Comparison of ENCODE assay signal across 22 mouse cellular contexts in genomic region chr4:148675043-148675442, GRCm38 (mm10). TPM values are rescaled to one million over a fixed set of nuclear protein-coding genes. Genes with fewer than 3 reads are reported as not detected.
A peak's percentile ranks its signal among the peaks of the same experiment; 100 is the strongest.
DNase-seq lines count a peak whose midpoint lies in the region.
"Had no signal": no experiment of that assay in that cellular context is flagged by ENCODE, and none has a peak within 500 bp of the region (broad histone marks: within the 10 kb centered on the region; RNA-seq: fewer than 3 reads in every experiment).

No protein-coding gene starts in this region.

- 52% methylated on average over 7 of the region's 7 CpGs for WGBS in embryonic facial prominence, embryonic 10.5 days

- DNase-seq in kidney, adult 18-20 months: peak; percentile 14
- DNase-seq in kidney, adult 11 months: no peak
- peak; percentile 38 for DNase-seq in testis, postnatal 10 days (ENCODE audit: low spot score)
- no peak for DNase-seq in testis, postnatal 14 days (ENCODE audit: low spot score)
- no peak for DNase-seq in embryonic facial prominence, embryonic 10.5 days (ENCODE audit: low spot score)
- DNase-seq in adrenal gland, postnatal 4 days (ENCODE audit: low spot score in 2 of 2): no peak
- no peak for DNase-seq in layer of hippocampus, postnatal 14 days (ENCODE audit: low spot score in 2 of 2)
- DNase-seq: adrenal gland, postnatal 36 days; cerebellum, adult 11 months; cerebellum, postnatal 25 days; gastrocnemius, postnatal 10 days; heart, postnatal 4 days; lung, postnatal 36 days had no signal

- no peaks in the 10 kb centered on the region for H3K9me3 ChIP-seq in embryonic facial prominence, embryonic 10.5 days
- H3K9me3 ChIP-seq: limb, embryonic 12.5 days; liver, embryonic 15.5 days; midbrain, embryonic 12.5 days; stomach, embryonic 15.5 days had no signal

- H3K4me3 ChIP-seq in embryonic facial prominence, embryonic 10.5 days: no peak overlapping the region
- H3K4me3 ChIP-seq: erythroblast, embryonic 14.5 days; left cerebral cortex, adult 2 months; limb, embryonic 12.5 days; liver, embryonic 15.5 days; midbrain, embryonic 12.5 days; stomach, embryonic 15.5 days had no signal

- no peaks in the 10 kb centered on the region for H3K36me3 ChIP-seq in embryonic facial prominence, embryonic 10.5 days (replicated peaks)
- H3K36me3 ChIP-seq: limb, embryonic 12.5 days; liver, embryonic 15.5 days; midbrain, embryonic 12.5 days; stomach, embryonic 15.5 days had no signal

- H3K27ac ChIP-seq in embryonic facial prominence, embryonic 10.5 days (replicated peaks): 0 out of 2 replicates have a peak overlapping the region, but pooled peaks have one; percentile 8
- H3K27ac ChIP-seq: left cerebral cortex, adult 2 months; limb, embryonic 12.5 days; liver, embryonic 15.5 days; midbrain, embryonic 12.5 days; stomach, embryonic 15.5 days had no signal

- 0 out of 2 replicates have a peak, but pooled peaks cover 10% of the 10 kb centered on the region for H3K27me3 ChIP-seq in embryonic facial prominence, embryonic 10.5 days (replicated peaks; ENCODE audit: low read depth, poor library complexity, severe bottlenecking)
- H3K27me3 ChIP-seq: stomach, embryonic 15.5 days had no signal

- H3K4me1 ChIP-seq in embryonic facial prominence, embryonic 10.5 days: peaks cover 42% of the 10 kb centered on the region

RNA-seq across cellular contexts. Expression of gene Gm572, which starts 31.9 kb away (rescaled TPM):
- not detected in 2 replicates for polyA plus RNA-seq in embryonic facial prominence, embryonic 10.5 days (2016; fragmentation: Nextera tagmentation; extraction: Ambion mirVana)
- under 1 TPM; 0.37 to 0.42 TPM for total RNA-seq in adrenal gland, postnatal 4 days (2021)
- total RNA-seq in layer of hippocampus, postnatal 14 days (2021): not detected
- total RNA-seq: adrenal gland, postnatal 36 days; left cerebral cortex, adult 2 months had no signal
- polyA plus RNA-seq: activated CD4-positive, CD25-positive, alpha-beta regulatory T cell, adult 4 months; CD4-positive, CD25-positive, alpha-beta regulatory T cell, adult 4 months; erythroblast, embryonic 14.5 days; forebrain, embryonic 16.5 days; limb, embryonic 12.5 days; liver, embryonic 15.5 days; midbrain, embryonic 12.5 days had no signal

RNA-seq across cellular contexts. Expression of gene Tardbp, which starts 48.2 kb away (rescaled TPM):
- polyA plus RNA-seq in embryonic facial prominence, embryonic 10.5 days (2016; fragmentation: Nextera tagmentation; extraction: Ambion mirVana): 450 and 455 TPM in 2 replicates
- 100 to 1,000 TPM; 280 to 349 TPM for total RNA-seq in adrenal gland, postnatal 4 days (2021)
- 100 to 1,000 TPM; 199 to 208 TPM for total RNA-seq in layer of hippocampus, postnatal 14 days (2021)

Comparison
In these comparisons a context has a peak if more than half of its experiments do, and no peak if none do; other contexts are left out.
1. DNase-seq: peak in kidney, adult 18-20 months (single experiment) and testis, postnatal 10 days (single experiment); none in kidney, adult 11 months (single experiment), testis, postnatal 14 days (single experiment), embryonic facial prominence, embryonic 10.5 days (single experiment), adrenal gland, postnatal 4 days (0 of 2) and layer of hippocampus, postnatal 14 days (0 of 2).